Comparison of ENCODE assay signal across 10 mouse cellular contexts in genomic region chr11:50371911-50372310, GRCm38 (mm10). TPM values are rescaled to one million over a fixed set of nuclear protein-coding genes. Genes with fewer than 3 reads are reported as not detected.
DNase-seq lines count a peak whose midpoint lies in the region; ATAC-seq and TF ChIP-seq lines count a peak whose summit lies in the region.
"Had no signal": no experiment of that assay in that cellular context is flagged by ENCODE, and none has a peak within 500 bp of the region (broad histone marks: within the 10 kb centered on the region; RNA-seq: fewer than 3 reads in every experiment).

No protein-coding gene starts in this region.

- no peak for TF ChIP-seq EP300 in heart, postnatal 0 days (IDR thresholded peaks at IDR 0.05; ENCODE audit: low read depth)

- ATAC-seq in heart, postnatal 0 days (ENCODE audit: insufficient read depth, low read depth) = no peak
- no peak for ATAC-seq in intestine, embryonic 15.5 days
- no peak for ATAC-seq in midbrain, embryonic 16.5 days
- ATAC-seq in frontal cortex, adult (ENCODE audit: low TSS enrichment) = no peak

- H3K4me3 ChIP-seq in heart, postnatal 0 days (ENCODE audit: low read depth, low read length) = peak overlapping the region; percentile 43; the same call in 1 of the 2 replicates
- H3K4me3 ChIP-seq in forebrain, embryonic 10.5 days = peak overlapping the region; percentile 50; the same call in 1 of the 2 replicates
- H3K4me3 ChIP-seq in intestine, embryonic 15.5 days (replicated peaks) = no peak overlapping the region
- H3K4me3 ChIP-seq in midbrain, embryonic 16.5 days (ENCODE audit: low read depth, low read length) = peak overlapping the region; percentile 37; the same call in 1 of the 2 replicates
- no peak overlapping the region for H3K4me3 ChIP-seq in left cerebral cortex, adult 2 months
- H3K4me3 ChIP-seq: myocyte had no signal

- no peak for TF ChIP-seq CTCF in heart, postnatal 0 days (IDR thresholded peaks at IDR 0.05; ENCODE audit: low read depth)
- TF ChIP-seq CTCF in left cerebral cortex, adult 2 months (IDR thresholded peaks at IDR 0.05) = no peak

- no peak for DNase-seq in heart, postnatal 0 days (ENCODE audit: low spot score)
- DNase-seq in heart, adult 18-20 months = no peak
- no peak for DNase-seq in forebrain, embryonic 10.5 days (ENCODE audit: extremely low spot score, low spot score)
- no peak for DNase-seq in left cerebral cortex, adult 2 months (ENCODE audit: extremely low spot score in 1 of 2, low spot score in 2 of 2)
- DNase-seq in adipocyte (ENCODE audit: low spot score) = no peak

- no peaks in the 10 kb centered on the region for H3K27me3 ChIP-seq in heart, postnatal 0 days (ENCODE audit: control insufficient read depth, insufficient read depth, low read length)
- H3K27me3 ChIP-seq in forebrain, embryonic 10.5 days (ENCODE audit: poor library complexity, severe bottlenecking) = peaks cover 26% of the 10 kb centered on the region
- no peaks in the 10 kb centered on the region for H3K27me3 ChIP-seq in intestine, embryonic 15.5 days (replicated peaks)
- no peaks in the 10 kb centered on the region for H3K27me3 ChIP-seq in midbrain, embryonic 16.5 days (ENCODE audit: control insufficient read depth, insufficient read depth, low read depth, low read length)

- H3K4me2 ChIP-seq in heart, postnatal 0 days (ENCODE audit: low read depth, low read length) = peak overlapping the region; percentile 71; the same call in 1 of the 2 replicates
- peak overlapping the region; percentile 87 for H3K4me2 ChIP-seq in intestine, embryonic 15.5 days (replicated peaks)
- peak overlapping the region; percentile 65 for H3K4me2 ChIP-seq in midbrain, embryonic 16.5 days (ENCODE audit: low read length)

- H3K4me1 ChIP-seq in heart, postnatal 0 days (ENCODE audit: control insufficient read depth, insufficient read depth) = peaks cover 7% of the 10 kb centered on the region
- H3K4me1 ChIP-seq in forebrain, embryonic 10.5 days = peaks cover 39% of the 10 kb centered on the region
- H3K4me1 ChIP-seq in intestine, embryonic 15.5 days (replicated peaks) = peaks cover 7% of the 10 kb centered on the region; the same call in 1 of the 2 replicates
- peaks cover 12% of the 10 kb centered on the region for H3K4me1 ChIP-seq in midbrain, embryonic 16.5 days (ENCODE audit: control insufficient read depth, insufficient read depth, low read length)

- 93% methylated on average over 1 of the region's 1 CpGs for WGBS in heart, postnatal 0 days
- WGBS in forebrain, embryonic 10.5 days = 89% methylated on average over 1 of the region's 1 CpGs
- 97% methylated on average over 1 of the region's 1 CpGs for WGBS in intestine, embryonic 15.5 days
- 94% methylated on average over 1 of the region's 1 CpGs for WGBS in midbrain, embryonic 16.5 days

- peak overlapping the region; percentile 53 for H3K9ac ChIP-seq in heart, postnatal 0 days (replicated peaks; ENCODE audit: low read depth, low read length)
- 0 out of 2 replicates have a peak overlapping the region, but pooled peaks have one; percentile 55 for H3K9ac ChIP-seq in intestine, embryonic 15.5 days
- peak overlapping the region; percentile 72 for H3K9ac ChIP-seq in midbrain, embryonic 16.5 days (ENCODE audit: low read depth, low read length)

- H3K9me3 ChIP-seq in heart, postnatal 0 days (replicated peaks; ENCODE audit: control insufficient read depth, low read length) = no peaks in the 10 kb centered on the region
- no peaks in the 10 kb centered on the region for H3K9me3 ChIP-seq in forebrain, embryonic 10.5 days
- H3K9me3 ChIP-seq in intestine, embryonic 15.5 days = no peaks in the 10 kb centered on the region
- no peaks in the 10 kb centered on the region for H3K9me3 ChIP-seq in midbrain, embryonic 16.5 days (replicated peaks; ENCODE audit: control insufficient read depth, low read length, poor library complexity, severe bottlenecking)

- H3K27ac ChIP-seq in heart, postnatal 0 days (ENCODE audit: low read depth) = no peak overlapping the region
- H3K27ac ChIP-seq in forebrain, embryonic 10.5 days = no peak overlapping the region
- H3K27ac ChIP-seq in intestine, embryonic 15.5 days = no peak overlapping the region
- peak overlapping the region; percentile 95 for H3K27ac ChIP-seq in midbrain, embryonic 16.5 days (ENCODE audit: low read length)
- no peak overlapping the region for H3K27ac ChIP-seq in left cerebral cortex, adult 2 months

- intact Hi-C loops in left cerebral cortex, adult 2 months (cut with DNase I) = no loop called here

- H3K36me3 ChIP-seq in heart, postnatal 0 days (replicated peaks; ENCODE audit: control insufficient read depth, insufficient read depth, low read length) = no peaks in the 10 kb centered on the region
- no peaks in the 10 kb centered on the region for H3K36me3 ChIP-seq in forebrain, embryonic 10.5 days (replicated peaks)
- H3K36me3 ChIP-seq in intestine, embryonic 15.5 days = no peaks in the 10 kb centered on the region
- no peaks in the 10 kb centered on the region for H3K36me3 ChIP-seq in midbrain, embryonic 16.5 days (ENCODE audit: control insufficient read depth, insufficient read depth, low read length)

RNA-seq across cellular contexts. Expression of gene Hnrnph1, which starts 4.9 kb away (rescaled TPM):
- total RNA-seq in heart, postnatal 0 days (2014; rRNA removed; ENCODE audit: low replicate concordance) = 75.1 and 76.4 TPM in 2 replicates
- polyA plus RNA-seq in heart, postnatal 0 days (2015; fragmentation: Nextera tagmentation; extraction: Ambion mirVana) = 106 and 117 TPM in 2 replicates
- 10 to 100 TPM; 97.0 to 99.6 TPM for total RNA-seq in heart, adult 18-20 months (2021)
- polyA plus RNA-seq in forebrain, embryonic 10.5 days (2016; fragmentation: Nextera tagmentation; extraction: Ambion mirVana) = 634 and 666 TPM in 2 replicates
- polyA plus RNA-seq in intestine, embryonic 15.5 days (2015; fragmentation: Nextera tagmentation; extraction: Ambion mirVana) = 302 and 324 TPM in 2 replicates
- polyA plus RNA-seq in midbrain, embryonic 16.5 days (2015; fragmentation: Nextera tagmentation; extraction: Ambion mirVana) = 456 and 531 TPM in 2 replicates
- 100 to 1,000 TPM; 272 to 274 TPM for total RNA-seq in left cerebral cortex, adult 2 months (2021)

RNA-seq across cellular contexts. Expression of gene Cby3, which starts 17.6 kb away (rescaled TPM):
- not detected in 2 replicates for total RNA-seq in heart, postnatal 0 days (2014; rRNA removed; ENCODE audit: low replicate concordance)
- 0.18 TPM in 1 of 2 replicates, not detected in the other for polyA plus RNA-seq in heart, postnatal 0 days (2015; fragmentation: Nextera tagmentation; extraction: Ambion mirVana)
- total RNA-seq in heart, adult 18-20 months (2021) = not detected
- polyA plus RNA-seq in forebrain, embryonic 10.5 days (2016; fragmentation: Nextera tagmentation; extraction: Ambion mirVana) = 0.23 and 0.57 TPM in 2 replicates
- polyA plus RNA-seq in intestine, embryonic 15.5 days (2015; fragmentation: Nextera tagmentation; extraction: Ambion mirVana) = 0.42 and 0.49 TPM in 2 replicates
- polyA plus RNA-seq in midbrain, embryonic 16.5 days (2015; fragmentation: Nextera tagmentation; extraction: Ambion mirVana) = 1.3 and 1.7 TPM in 2 replicates
- total RNA-seq in left cerebral cortex, adult 2 months (2021) = not detected
- total RNA-seq: adrenal gland, adult 2 months had no signal
- polyA plus RNA-seq: adrenal gland, adult 2 months; myocyte had no signal

RNA-seq across cellular contexts. Expression of gene Canx, which starts 46.4 kb away (rescaled TPM):
- 120 and 167 TPM in 2 replicates for total RNA-seq in heart, postnatal 0 days (2014; rRNA removed; ENCODE audit: low replicate concordance)
- polyA plus RNA-seq in heart, postnatal 0 days (2015; fragmentation: Nextera tagmentation; extraction: Ambion mirVana) = 159 and 168 TPM in 2 replicates
- total RNA-seq in heart, adult 18-20 months (2021) = 100 to 1,000 TPM; 311 to 325 TPM
- polyA plus RNA-seq in forebrain, embryonic 10.5 days (2016; fragmentation: Nextera tagmentation; extraction: Ambion mirVana) = 334 and 352 TPM in 2 replicates
- 358 and 379 TPM in 2 replicates for polyA plus RNA-seq in intestine, embryonic 15.5 days (2015; fragmentation: Nextera tagmentation; extraction: Ambion mirVana)
- polyA plus RNA-seq in midbrain, embryonic 16.5 days (2015; fragmentation: Nextera tagmentation; extraction: Ambion mirVana) = 294 and 304 TPM in 2 replicates
- 100 to 1,000 TPM; 387 to 418 TPM for total RNA-seq in left cerebral cortex, adult 2 months (2021)

RNA-seq across cellular contexts. Expression of gene Rufy1, which starts 59.0 kb away (rescaled TPM):
- 22.8 and 24.9 TPM in 2 replicates for total RNA-seq in heart, postnatal 0 days (2014; rRNA removed; ENCODE audit: low replicate concordance)
- 29.2 and 29.8 TPM in 2 replicates for polyA plus RNA-seq in heart, postnatal 0 days (2015; fragmentation: Nextera tagmentation; extraction: Ambion mirVana)
- total RNA-seq in heart, adult 18-20 months (2021) = 10 to 100 TPM; 28.3 to 35.5 TPM
- 23.1 and 24.0 TPM in 2 replicates for polyA plus RNA-seq in forebrain, embryonic 10.5 days (2016; fragmentation: Nextera tagmentation; extraction: Ambion mirVana)
- 19.9 and 22.0 TPM in 2 replicates for polyA plus RNA-seq in intestine, embryonic 15.5 days (2015; fragmentation: Nextera tagmentation; extraction: Ambion mirVana)
- 30.6 and 31.5 TPM in 2 replicates for polyA plus RNA-seq in midbrain, embryonic 16.5 days (2015; fragmentation: Nextera tagmentation; extraction: Ambion mirVana)
- total RNA-seq in left cerebral cortex, adult 2 months (2021) = 10 to 100 TPM; 26.2 to 27.0 TPM

Comparison
In these comparisons a context has a peak if more than half of its experiments do, and no peak if none do; other contexts are left out.
1. H3K4me3 ChIP-seq: peak in heart, postnatal 0 days (single experiment), forebrain, embryonic 10.5 days (single experiment) and midbrain, embryonic 16.5 days (single experiment); none in intestine, embryonic 15.5 days (single experiment) and left cerebral cortex, adult 2 months (single experiment).
2. Peak in every context shown above with its lines, with median percentiles within 50 percentile points of each other: H3K4me2 ChIP-seq and H3K9ac ChIP-seq.